Mouse (Mus musculus) heart, postnatal 0 days (tissue): ENCODE measurements around the gene Cfap43.

Experiments
- CTCF ChIP-seq: IDR thresholded peaks from 2 replicates; pipeline ENCODE4 v1.5.1; 2016; ENCODE audit warnings: antibody characterized with exemption, control low read depth, low read depth
- EP300 ChIP-seq: IDR thresholded peaks from 2 replicates; pipeline ENCODE4 v1.6.1; 2016; ENCODE audit warnings: antibody characterized with exemption, low read depth

DNA sequence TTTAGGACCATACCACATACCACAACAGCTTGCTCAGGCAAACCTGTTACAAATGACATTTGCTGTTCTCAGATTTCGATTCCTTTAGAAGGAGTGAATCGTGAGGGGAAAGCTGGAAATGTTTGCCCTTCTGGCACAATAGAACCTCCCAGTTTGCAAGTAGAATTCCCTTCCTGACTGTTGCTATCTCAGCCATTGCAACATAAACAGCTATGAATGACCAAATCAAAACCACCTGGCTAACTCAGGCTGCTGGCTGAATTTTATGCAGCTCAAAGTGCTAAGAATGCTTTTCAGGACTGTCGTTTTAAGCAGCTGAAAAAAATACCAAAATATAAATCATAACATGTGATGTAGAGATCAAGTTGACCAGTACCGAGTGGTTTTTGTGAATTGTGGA lies 50.1 kb downstream of the Cfap43 start:
- TF ChIP-seq EP300 = no peak
- no peak for TF ChIP-seq CTCF
